Mouse (Mus musculus) liver, adult (tissue): Measurements from ENCODE around the gene Tmem176a.

Experiments used
- GATA4 ChIP-seq: IDR thresholded peaks from 2 replicates; pipeline ENCODE4 v1.6.1; 2014; ENCODE audit warnings: mild to moderate bottlenecking, low read length; ENCODE audit not compliant: insufficient replicate concordance

Gene Tmem176a

DNA sequence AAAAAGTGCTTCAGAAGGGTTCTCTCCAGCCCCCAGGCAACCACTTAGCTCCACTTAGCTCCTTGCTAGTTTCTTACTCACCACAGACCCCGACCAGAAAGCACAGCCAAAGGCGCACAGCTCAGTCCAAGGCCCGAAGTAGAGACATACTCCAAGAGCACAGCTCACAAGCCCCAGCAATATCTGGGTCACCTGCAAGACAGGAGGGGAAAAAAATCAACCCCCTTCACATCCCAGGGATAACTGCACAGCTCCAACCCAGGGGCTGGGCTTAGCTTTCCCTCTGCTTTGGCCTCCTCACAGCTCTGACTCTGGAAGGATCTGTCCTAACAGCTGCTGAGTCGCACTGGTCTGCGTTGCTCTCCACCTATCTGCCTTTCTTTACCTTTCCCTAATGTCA is 4.6 kb upstream of the Tmem176a start:
- TF ChIP-seq GATA4, result no peak

DNA sequence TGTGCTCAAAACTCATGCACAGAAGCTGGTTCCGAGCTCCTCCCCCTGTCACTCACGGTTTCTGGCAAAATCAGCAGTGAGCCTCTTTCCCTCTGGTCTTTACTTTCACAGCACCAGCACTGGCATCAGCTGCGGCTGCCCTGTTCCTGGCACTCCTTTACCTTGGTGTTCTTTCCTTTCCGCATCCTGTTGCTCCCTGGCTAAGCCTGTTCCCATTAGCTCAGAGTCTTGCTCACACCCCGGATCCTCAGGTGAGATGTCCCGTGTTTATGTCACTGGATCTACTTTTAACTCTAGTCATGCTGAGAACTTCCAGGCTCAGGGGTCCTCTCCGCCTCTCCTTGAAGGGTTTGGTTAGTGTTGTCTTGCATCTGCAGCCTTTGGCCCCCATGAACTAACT is 3.2 kb upstream of the Tmem176a start:
- no peak for TF ChIP-seq GATA4

DNA sequence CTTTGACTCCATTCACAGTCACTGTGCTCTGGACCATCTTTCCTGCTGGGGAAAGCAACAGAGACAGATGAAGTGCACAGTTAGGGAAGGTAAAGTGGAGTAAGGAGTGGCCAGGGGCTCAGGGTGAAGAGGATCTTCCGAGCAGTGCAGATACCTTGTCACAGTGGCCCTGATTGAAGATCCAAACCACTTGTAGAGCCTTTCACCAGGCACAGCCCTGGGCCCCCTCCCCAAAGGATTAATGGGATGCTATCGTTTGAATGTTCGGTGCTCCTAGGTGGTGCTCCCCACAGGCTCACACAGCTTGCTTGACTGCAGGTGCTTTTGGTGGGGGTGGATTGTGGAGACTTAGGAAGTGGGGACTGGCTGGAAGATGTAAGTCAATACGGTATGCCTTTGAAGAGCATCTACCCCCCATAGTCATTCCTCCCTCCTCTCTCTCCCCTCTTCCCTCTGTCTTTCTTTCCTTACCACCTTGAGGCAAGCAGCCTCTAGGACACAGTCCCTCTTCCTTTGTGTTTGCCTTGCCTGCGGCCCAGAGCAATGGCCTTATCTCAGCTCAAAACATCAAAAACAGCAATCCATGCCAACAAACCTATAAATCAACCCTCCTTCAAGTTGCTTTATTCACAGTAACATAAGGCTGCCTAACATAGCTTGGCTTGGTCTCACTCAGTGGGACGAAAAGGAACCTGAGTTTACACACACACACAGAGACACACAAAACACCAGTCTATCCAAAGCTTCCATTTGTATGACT is 2.2 kb upstream of the Tmem176a start:
- TF ChIP-seq GATA4, result no peak

DNA sequence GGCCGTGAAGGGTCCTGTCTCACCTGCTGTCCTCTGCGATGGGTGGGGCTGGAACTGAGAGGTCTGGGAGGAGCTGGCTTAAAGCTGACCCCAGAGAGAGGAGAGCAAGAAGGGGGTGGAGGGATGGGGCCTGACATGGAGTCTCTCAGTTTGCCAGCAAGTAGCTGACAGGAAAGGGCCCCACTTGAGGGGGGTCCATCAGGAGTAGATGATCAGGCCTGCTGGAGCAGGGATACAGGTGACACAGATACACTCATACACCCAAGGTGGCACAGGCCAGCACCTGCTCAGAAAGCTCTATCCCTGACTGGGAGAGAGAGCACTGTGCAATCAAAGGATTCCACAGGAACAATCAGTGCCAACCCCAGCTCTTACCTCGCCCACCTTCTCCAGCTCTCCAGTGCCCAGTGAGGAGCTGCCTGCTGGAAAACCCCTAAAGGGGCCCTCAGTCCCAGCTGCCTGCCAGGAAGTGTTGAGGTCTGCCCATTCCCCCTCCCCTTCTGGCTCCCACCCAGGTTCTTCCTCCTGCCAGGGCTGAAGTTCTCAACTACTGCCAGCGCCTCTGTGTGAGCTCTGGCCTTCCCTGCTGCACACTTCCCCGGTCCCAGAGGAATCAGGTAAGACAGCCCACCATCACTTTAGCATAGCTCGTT is 380 bp downstream of the Tmem176a start, which contains the start of gene Tmem176b:
Gene Tmem176b (minus strand): TSS at position 524 of the 653 bp plus-strand sequence.
- TF ChIP-seq GATA4, result no peak

DNA sequence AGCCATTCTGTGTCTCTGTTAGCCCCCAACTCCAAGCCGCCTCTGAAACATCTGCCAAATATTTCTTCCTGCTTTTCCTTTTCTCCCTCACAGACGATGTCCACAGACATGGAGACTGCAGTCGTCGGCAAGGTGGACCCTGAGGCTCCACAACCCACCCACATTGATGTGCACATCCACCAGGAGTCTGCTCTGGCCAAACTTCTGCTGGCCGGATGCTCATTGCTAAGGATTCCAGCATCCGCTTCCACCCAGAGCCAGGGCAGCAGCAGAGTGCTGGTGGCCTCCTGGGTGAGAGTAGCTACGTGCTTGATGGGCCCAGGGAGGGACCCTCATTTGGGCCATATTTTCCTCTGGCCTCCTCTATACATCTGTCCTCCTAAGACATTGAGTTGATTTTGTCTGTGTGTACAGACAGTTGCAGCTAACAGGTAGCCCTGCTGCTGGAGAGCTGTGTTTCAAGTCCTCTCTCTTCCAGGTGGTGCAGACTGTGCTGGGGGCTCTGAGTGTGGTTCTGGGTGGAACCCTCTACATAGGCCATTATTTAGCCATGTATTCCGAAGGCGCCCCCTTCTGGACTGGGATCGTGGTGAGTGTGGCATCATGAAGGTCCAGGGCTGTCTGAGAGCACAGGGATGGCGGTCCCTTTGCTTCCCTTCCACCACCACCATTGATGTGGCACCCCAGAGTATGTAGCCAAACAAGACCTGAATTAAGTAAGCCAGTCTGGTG is 1.6 kb downstream of the Tmem176a start:
- no peak for TF ChIP-seq GATA4

DNA sequence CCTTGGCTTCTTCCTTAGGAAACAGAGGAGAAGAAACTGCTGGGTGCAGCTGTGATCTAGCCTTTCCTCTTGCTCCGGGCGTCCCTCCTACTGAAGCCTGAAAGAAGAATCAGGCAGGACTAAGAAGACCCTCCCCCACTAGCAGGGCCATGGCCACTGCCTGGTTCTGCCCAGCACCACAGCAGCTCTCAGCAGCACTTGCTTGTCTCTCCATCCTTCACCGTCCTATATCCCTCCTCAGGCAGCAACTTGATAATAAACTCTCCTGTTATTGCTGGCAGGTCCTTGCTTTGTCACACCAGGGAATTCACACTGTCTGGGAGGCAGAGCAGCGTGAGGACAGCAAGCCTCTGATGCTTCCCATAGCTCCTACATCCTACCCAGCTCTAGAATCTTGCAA is 4.4 kb downstream of the Tmem176a start:
- TF ChIP-seq GATA4, result no peak

DNA sequence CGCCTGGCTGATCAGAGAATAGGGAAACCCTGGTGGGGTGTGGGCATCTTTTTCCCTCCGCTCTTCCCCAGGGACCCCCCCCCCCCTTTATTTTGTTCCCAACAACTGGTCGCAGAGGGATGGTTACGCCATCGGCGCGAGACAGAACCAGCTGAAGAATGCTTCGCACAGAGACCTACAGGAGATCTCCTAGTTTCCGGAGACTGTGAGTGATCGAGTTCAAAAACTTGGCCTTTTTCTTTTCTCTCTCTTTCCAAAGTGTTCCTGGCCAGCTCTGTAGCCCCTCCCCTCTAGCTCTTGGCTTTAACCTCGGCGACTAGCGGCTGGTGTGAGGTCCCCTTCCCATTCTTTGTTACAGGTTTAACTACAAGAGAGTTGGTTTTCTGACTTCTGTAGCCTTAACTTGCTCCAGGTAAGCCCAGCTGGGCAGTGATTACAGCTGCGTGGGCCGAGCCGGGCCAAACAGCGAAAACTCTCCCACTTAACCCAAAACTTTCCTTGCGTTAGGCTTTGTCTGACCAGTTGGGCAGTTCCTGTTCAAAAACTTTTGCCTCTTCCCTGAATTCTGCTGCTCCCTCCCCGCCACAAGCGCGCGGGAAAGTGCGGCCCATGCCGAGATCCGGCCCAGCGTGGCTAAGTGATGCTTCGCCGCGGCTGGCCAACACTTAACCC is 11.2 kb downstream of the Tmem176a start:
- no peak for TF ChIP-seq GATA4

DNA sequence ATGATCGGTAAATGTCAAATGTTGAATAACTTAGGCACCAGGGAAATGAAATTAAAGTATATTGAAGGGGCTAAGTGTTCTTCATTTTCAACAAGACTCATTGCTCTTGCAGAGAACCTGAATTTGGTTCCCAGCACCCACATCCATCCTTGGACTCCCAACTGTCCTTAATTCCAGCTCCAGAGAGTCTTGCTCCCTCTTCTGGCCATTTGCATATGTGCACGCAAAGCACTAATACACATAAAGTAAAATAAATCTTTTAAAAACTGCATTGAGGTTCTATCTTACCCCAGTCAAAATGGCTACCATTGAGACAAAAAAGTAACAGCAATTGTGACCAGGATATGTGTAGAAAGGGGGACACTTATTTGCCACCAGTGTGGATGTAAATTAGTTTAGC is 13.4 kb downstream of the Tmem176a start:
- no peak for TF ChIP-seq GATA4

DNA sequence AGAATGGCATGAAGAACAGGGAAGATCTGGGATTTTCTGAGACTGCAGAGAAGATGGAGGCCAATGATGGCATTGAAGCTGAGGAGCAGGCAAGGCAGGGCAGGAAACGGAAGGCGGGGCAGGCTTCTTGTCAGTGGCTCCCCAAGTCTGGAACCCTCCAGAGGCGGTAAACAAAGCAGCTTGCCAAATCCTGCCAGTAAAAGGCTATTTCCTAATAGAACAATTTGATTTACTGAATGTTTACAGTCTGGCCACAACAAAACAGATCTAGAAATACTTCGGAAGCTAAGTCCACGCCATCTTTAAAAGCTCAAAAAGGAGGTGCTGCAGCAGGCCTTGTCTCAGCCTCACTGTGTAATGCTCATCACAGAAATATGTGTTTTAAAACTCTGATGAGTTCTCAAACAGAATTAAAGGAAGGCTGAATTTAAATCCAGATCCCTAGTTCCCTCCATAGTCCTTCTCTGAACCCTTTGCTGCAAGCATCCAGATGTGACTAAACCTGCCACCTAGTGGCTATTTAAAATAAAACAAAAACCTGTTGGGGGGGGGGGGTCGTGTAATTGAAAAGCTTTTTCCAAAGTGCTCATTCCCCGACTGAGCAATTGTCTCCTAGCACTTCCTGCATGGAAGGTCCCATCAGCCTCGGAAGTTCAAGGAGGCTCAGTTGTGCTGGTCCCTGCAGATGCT is 17.0 kb downstream of the Tmem176a start:
- TF ChIP-seq GATA4, result no peak

DNA sequence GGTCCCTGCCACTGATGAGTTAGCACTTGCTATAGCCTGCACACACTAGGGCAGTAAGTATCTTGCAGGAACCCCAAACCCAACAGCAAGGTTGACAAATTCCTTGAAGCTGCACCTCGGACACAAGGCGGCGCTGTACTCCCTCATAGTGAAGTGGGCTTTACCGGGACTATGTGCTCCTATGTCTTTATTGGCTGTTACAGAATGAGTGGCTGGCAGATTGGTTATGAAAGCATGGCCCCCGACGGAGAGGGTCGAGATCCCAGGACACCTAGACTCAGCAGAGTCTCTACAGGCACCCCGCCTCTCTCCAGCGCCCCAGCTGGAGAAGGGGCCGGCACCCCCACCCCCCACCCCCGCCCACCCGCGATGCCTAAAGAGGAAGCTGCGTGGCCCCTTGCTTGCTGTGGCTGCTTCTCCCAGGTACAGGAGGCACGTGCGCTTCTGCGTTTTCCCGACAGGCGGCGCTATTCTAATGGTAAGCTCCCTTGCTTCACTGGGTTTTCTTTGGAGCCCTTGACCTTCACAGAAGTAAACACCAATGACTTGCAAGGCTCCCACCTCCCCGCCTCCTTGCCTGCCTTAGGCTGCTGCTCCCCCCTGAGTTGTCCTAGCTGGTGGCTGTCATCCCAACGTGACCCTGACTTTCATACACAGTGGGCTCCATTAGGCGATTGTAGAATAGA is 19.6 kb downstream of the Tmem176a start:
- TF ChIP-seq GATA4, result no peak

DNA sequence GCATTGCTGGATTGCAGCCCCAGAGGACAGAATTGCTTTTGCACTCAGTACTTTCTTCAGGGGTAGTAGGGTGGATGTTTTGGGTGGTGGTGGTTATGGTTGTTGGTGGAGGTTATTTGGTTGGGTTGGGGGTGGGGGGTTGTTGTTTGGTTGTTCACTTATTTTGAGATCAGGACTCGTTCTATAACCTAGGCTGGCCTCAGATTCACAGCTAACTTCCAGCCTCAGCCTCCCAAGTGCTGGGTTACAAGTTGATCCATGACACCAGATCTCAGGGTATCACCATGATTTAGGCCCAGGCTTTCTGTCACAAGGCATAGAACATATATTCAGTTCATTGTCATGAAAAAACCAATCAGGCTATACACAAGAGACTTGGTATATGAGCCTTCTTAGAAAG is 20.1 kb downstream of the Tmem176a start:
- no peak for TF ChIP-seq GATA4

DNA sequence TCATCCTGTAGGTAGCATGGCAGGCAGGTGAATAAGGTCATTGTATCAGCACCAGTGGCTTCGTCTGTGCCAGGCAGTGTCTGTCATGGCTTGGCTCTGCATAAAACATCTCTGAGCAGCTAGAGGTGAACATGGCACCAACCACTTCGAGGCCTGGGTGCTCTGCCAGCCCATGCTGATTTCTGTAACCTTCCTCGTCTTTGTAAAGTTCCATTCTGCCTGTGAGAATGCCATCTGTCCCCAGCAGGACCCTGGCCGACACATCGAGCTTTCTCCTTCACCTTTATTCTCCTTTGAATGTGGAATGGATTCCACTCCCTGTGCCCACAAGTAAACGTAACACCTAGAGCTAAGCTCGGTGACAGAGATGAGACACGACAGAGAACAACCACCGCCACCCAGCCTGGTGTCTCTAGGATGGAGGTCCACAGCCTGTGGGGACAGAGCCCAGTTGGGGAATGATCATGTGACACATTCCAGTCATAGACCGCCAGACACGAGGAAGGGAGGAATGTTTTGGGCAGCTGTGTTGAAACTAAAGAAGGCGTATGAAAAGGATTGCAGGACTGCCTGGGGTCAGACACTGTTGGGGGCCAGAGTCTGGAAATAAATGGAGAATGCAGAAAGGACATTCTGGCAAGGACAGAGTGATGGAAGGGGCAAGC is 21.0 kb downstream of the Tmem176a start:
- no peak for TF ChIP-seq GATA4

DNA sequence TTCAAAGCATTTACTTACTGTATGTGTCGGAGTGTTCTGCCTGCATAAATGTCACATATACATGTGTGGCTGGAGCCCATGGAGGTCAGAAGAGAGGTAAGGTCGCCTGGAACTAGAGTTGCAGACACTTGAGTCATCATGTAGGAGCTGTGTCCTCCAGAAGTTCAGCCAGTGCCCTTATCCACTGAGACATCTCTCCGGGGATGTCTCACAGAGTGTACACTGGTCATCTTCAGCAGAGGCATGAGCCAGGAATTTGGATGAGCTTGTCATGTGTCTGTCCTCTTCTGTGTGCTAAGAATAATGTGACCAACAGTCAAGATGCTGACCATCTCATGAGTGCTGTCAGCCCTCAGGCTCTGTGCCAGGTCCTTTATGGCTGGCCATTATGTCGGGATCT is 22.1 kb downstream of the Tmem176a start:
- no peak for TF ChIP-seq GATA4

DNA sequence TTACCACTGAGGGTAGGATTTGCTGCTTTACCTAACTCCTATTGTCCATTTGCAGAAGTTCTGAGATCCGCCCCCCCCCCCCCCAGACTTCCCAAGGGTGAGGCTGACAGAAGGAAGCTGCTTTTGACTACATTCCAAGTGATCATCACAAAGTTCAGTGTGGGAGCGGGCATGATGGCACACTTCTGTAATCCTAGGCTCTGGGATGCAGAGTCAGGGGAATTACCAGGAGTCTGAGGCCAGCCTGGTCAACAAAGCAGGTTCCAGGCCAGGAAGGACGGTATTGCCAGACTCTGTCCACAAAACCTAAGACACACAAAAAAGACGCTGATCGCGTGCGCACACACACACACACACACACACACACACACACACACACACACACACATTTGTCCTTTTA is 22.8 kb downstream of the Tmem176a start:
- no peak for TF ChIP-seq GATA4
